Mouse (Mus musculus): ENCODE measurements around the gene Hoxd13.

The Hoxd13 gene

DNA sequence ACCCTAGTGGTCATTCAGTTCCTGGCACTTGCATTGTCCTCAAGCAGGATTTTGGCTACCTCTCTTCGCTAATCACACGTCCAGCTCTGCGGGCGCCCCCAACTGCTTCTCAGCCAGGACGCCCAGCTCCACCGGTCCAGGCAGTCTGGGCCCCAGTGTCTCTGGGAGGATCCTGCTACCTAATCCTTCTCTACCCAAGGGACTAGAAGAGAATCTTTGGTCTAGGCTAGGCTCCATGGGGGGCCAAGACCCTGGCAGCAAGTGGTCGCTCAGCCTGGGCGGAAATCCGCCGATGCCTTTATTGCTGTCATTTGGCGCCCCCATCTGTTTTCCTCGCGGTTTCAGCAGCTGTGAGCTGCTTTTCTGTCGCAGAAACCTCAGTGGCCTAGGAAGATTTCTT is 6.4 kb upstream of the Hoxd13 start:
- peak; percentile 50 for DNase-seq (ENCODE audit: low read depth, low spot score)

DNA sequence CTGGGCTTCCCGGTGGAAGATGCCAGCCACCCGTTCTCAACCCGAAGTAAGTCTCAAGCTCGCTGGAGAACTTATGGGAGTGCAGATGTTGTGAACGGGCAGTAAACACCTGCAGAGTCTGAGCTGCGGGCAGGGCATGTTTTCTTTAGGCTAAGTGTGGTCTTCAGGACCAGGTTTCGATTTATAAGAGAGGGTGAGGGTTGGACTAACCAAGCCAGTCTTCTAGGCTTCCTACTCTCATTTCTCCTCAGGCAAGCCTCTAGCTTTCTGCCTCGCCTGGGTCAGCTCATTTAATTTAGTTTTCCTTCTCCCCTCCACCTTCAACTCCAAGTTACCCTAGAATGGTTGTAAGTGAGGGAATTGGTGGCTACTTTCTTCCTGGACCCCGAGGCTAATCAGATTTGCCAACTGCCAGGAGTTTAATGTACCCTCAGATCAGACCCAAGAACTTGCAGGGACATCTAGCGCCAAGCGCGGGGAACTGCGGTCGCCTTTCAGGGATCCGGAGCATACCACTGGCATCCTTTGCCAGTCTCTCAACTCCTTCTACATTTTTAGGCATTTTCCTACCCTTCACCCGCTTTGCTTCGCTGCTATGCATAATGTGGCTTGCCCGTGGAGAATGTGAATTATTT is 4.7 kb upstream of the Hoxd13 start:
- DNase-seq (ENCODE audit: low read depth, low spot score) = peak; percentile 68

DNA sequence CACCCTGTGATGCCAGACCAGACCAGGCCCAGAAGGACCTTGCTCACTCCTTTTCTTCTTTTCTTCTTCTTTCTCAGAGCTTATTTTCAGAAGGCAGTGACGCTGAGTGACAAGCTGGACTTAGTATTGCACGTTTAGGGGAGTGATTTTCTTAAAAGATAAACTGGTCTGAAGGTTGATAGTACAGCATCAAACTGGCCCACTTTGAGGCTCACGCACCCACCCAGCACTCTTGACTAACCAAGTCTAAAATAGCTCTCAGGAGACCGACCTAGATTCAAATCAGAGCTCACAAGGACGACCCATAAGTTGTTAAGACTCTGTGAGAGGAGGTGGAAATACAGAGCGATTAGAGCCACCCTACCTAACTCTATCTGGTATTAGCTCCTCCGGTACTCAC is 1.7 kb upstream of the Hoxd13 start:
- no peak for DNase-seq (ENCODE audit: low read depth, low spot score)

DNA sequence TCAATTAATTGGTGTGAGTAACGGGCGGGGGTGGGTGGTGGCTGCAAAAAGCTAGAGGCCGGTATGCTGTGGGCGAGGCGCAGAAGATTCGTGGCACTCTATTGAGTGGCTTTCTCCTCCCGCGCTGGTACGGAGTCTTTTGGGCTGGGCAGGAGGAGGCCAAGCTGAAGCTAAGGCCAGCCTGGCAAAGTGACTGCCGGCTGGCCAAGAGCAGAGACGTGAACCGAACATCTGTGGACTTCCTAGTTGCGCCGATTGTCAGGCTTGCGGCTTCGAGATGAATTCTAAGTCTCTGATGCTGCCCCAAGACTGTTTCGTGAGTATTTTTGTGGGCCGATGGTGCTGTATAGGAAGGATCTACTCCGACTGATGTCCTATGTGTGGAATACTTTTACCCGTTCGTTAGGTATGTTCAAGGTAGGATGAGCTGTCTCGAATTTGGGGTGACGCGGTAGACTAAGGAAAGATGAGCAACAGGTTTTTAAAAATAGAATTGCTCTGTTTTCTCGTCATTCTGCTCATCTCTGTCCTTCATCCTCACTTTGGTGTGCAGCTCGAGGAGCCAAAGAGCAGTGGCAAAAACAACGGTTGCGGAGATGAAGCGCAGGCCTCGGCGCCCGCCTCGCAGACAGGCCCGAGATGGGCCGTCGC is 794 bp upstream of the Hoxd13 start:
- no peak for DNase-seq (ENCODE audit: low read depth, low spot score)

DNA sequence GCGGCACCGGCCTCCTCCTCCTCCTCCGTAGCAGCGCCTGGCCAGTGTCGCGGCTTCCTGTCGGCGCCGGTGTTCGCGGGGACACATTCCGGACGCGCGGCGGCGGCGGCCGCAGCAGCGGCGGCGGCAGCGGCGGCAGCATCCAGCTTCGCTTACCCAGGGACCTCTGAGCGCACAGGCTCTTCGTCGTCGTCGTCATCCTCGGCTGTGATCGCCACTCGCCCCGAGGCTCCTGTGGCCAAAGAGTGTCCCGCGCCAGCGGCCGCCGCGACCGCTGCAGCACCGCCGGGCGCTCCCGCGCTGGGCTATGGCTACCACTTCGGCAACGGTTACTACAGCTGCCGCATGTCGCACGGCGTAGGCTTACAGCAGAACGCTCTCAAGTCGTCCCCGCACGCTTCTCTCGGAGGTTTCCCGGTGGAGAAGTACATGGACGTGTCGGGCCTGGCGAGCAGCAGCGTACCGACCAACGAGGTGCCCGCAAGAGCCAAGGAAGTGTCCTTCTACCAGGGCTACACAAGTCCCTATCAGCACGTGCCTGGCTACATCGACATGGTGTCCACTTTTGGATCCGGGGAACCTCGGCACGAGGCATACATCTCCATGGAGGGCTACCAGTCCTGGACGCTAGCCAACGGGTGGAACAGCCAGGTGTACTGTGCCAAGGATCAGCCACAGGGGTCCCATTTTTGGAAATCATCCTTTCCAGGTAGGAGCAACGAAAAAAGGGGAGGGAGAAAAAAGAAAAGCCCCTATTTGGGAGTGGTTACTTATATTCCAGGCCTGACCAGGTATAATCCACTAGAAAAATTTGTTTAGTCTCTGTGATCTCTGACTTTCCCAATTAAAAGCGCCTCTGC is 490 bp downstream of the Hoxd13 start:
- no peak for DNase-seq (ENCODE audit: low read depth, low spot score)

DNA sequence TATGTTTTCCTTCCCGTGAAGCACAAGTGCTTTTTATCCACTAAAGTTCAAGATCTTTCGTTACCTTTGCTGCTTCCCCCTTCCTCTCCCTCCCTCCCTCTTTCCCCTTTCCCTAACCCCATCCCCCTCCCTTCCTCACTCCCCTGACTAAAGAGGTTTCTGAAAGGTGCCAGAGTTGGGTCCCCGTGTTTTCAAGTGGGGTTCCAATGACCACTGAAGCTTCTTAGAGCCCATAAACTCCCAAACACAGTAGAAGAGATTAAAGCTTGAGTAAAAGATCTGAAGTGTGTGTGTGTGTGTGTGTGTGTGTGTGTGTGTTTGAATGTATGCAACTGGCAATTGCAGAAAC is 1.1 kb downstream of the Hoxd13 start:
- no peak for DNase-seq (ENCODE audit: low read depth, low spot score)

DNA sequence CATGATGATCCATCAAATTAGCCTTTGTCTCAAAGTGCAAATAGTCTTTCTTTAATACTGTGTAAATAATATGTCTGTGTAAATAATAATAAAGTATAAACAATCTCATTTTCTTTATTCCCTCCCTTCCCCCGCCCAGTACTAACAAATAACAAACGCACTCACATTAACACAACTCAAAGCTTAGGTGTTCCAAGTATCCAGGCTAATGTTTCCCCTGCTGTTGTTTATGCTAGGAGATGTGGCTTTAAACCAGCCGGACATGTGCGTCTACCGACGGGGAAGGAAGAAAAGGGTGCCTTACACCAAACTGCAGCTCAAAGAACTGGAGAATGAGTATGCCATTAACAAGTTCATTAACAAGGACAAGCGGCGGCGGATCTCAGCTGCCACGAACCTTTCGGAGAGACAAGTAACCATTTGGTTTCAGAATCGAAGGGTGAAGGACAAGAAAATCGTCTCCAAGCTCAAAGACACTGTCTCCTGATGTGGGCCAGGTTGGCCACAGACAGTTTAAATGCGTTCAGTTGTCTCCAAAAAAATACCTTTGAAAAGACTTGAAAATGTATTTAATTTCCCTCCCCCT is 1.6 kb downstream of the Hoxd13 start:
- DNase-seq (ENCODE audit: low read depth, low spot score) = no peak

DNA sequence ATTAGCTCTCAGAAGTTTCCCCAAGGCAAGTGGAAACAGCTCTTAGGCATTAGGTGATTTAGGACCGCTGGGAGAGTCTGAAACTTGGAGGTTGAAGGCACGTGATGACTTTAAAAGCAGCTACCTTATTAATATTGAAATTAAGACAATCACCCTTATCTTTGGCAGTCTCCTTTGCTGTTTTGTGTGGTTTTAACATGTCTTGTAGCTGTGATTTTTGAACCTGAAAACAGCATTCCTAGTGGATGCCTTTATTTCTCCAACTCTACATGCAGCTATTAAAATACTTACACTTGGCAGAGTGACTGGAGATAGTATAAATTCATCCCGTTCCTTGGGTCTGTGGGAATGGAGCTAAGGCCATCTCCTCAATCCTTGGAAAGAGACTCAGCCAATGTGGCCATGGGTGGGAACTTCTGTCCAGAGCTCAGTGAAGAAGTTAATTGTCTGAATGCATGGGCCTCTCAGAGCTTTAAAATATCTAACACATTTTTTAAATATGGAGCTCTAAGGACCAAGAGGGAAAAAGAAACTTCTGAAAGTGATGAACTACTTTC is 2.6 kb downstream of the Hoxd13 start:
- no peak for DNase-seq (ENCODE audit: low read depth, low spot score)

DNA sequence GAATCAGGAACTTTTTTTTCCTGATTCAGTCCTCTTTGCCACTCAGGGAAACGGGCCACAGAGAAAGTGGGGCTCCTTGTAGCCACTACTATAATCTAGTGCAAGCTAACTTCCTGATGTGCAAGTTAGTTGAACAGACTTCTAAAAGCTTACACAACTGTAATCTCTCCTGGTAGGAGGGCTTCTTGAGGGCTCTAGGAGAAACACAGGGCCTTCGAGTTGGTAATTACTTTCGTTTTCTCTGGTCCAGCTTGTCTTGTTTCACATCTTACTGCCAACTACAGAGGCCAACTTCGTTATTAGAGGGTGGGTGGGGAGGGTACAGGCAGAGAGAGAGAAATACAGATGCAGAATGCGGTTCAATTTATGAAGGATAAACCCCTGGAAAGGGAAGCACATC is 3.7 kb downstream of the Hoxd13 start:
- no peak for DNase-seq (ENCODE audit: low read depth, low spot score)

DNA sequence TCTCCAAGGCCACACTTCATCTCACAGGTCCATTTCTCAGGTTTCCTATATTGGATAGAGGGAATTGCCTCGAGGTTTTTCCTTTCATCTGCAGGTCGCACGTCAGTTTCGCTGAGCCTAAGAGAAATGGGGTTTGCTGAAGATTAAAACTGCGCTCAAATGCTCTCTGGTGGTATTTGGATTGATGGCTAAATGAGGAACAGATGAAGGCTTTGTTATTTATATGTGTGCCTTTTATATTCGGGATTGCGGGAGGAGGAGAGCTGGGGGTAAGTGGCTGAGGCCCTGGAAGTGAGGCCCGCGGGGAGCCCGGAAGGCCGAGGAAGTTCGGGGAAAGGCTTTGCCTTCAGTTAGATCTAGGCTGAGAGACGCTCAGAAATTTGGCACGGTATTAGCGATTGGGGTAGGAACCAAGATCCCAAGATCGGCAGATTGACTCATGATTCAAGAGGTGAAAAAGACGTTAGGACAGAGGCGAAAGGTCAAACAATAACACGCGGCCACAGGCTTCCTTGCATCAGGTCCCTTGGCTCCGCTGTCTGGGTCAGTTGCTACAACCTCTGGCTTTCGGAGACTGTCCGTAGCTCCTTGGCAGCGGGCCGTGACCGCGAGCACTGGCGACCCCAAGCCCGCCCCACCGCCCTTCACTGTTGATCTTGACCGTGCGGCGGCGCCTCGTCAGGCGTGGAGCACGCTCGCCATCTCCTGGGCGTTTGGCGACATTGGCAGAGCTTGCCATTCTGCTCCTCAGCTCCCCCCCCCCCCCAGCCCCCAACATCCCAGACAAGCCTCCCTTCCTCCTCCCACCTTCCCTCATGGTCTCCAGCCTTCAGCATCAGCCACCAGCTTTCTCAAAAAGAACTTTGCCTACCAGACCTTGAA is 4.6 kb downstream of the Hoxd13 start:
- peak; percentile 49 for DNase-seq (ENCODE audit: low read depth, low spot score)

DNA sequence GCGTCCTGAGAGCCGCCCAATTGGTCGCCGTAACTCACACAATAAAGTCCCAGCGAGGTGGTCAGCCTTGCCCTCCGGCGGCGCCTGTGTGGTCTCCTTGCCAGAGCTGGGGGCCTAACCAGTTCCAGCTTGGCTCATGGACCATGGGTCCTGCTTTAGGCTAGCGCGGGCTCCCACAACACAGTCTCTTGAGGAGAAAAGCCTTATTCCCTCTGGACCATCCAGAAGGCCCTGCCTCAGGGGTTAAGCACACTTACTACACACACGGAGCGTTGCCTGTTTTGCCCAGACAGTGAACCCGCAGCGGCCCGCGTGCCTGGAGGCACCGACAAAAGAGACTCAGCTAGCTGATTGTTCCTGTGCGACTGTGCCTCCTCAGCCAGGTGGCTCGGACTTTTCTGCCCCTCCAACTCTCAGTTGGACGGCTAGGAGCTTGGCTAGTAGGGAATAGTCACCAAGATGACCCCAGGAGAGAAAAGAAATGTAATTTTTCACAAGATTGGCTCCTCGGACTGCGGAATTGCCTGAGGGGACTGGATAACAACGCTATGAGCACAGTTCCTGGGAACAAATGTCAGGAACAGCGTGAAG is 5.8 kb downstream of the Hoxd13 start:
- no peak for DNase-seq (ENCODE audit: low read depth, low spot score)

DNA sequence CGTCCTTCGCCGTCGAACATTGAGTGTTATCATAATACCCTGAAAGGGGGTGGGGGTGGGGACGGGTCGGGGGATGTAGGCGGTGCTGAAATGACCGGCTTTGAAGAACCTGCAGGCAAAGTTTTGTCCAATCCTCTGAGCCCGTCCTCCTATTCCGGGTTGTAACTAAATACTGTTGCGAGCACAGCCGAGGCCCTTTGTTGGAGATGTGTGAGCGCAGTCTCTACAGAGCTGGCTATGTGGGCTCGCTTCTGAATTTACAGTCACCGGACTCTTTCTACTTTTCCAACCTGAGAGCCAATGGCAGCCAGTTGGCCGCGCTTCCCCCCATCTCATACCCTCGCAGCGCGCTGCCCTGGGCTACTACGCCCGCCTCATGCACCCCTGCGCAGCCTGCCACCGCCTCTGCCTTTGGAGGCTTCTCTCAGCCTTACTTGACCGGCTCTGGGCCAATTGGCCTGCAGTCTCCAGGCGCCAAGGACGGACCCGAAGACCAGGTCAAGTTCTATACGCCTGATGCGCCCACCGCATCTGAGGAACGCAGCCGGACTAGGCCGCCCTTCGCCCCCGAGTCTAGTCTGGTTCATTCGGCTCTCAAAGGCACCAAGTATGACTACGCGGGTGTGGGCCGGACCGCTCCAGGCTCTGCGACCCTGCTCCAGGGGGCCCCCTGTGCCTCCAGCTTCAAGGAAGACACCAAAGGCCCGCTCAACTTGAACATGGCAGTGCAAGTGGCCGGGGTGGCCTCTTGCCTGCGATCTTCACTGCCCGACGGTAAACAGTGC is 7.0 kb downstream of the Hoxd13 start, which contains the start of gene Hoxd12:
TSS of gene Hoxd12 (plus strand) at position 133 of the 785 bp plus-strand sequence.
- DNase-seq (ENCODE audit: low read depth, low spot score) = no peak

DNA sequence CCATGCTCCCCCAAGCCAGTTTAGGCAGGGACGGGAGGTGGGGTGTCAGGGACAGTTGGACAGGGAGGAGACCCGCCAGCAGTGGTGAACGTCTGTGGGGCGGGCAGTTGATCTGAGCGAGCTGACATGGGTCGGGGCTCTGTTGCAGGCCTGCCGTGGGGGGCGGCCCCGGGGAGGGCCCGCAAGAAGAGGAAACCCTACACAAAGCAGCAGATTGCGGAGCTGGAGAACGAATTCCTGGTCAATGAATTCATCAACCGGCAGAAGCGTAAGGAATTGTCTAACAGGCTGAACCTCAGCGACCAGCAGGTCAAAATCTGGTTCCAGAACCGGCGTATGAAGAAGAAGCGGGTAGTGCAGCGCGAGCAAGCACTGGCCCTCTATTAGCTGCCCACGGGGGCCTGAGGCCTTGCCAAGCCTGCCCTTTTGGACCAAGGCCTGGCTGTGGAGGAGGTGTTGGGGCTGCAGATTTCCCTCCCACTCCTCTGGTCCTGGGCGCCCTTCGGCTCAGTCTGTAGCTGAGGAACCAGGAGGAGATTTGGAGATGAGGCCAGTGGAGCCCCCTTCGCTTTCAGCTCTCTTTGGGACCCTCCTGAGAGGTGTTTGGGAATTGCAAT is 7.7 kb downstream of the Hoxd13 start:
- no peak for DNase-seq (ENCODE audit: low read depth, low spot score)

DNA sequence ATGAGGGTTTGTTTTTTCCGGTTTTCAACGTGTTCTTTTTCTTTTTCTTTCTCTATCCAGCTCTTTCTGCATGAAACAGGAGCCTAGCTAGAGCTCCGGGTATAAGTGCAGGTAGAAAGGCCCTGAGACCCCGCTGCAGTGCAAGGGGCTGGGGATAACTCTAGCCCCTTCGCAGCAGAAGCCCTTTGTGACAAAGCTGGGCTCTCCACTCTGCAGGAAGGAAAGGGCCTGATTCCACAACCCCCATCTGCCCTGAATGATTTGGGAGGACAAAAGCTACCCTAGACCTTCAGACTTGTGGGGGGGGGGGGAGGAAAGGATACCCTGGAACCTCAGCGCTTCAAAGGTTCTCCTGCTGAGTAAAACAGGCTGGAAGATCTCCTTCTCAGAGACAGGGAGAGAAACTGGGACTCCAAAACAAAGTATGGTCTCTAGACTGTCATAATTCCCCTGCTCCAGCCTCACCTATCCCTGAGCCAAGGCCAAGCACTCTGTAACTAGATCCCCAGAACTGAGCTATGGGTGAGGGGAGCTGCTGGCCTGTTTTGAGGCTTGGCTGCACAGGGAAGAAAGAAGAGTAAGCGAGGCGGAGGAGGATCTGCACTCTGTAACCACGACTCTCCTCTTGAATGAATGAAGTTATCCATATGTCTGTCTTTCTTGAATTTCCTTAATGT is 8.4 kb downstream of the Hoxd13 start:
- DNase-seq (ENCODE audit: low read depth, low spot score) = no peak

DNA sequence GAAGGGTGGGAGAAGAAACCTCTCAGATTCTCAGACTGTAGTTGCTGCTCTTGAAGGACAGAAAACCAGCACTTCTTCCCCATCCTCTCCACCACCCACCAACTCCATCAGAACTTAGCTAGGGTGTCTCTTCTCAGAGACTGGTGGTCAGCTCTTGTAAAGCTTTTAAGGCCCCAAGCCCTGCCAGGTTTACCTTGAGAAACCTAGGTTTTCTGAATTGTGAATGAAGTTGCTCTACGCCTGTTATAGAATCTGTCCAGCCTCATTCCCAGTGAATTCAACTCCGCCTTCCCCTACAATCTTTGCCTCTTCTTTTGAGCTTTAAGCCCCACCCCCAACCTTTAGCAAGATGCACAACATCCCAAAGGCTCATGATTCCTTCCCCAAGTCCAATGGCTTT is 9.0 kb downstream of the Hoxd13 start:
- DNase-seq (ENCODE audit: low read depth, low spot score) = no peak

DNA sequence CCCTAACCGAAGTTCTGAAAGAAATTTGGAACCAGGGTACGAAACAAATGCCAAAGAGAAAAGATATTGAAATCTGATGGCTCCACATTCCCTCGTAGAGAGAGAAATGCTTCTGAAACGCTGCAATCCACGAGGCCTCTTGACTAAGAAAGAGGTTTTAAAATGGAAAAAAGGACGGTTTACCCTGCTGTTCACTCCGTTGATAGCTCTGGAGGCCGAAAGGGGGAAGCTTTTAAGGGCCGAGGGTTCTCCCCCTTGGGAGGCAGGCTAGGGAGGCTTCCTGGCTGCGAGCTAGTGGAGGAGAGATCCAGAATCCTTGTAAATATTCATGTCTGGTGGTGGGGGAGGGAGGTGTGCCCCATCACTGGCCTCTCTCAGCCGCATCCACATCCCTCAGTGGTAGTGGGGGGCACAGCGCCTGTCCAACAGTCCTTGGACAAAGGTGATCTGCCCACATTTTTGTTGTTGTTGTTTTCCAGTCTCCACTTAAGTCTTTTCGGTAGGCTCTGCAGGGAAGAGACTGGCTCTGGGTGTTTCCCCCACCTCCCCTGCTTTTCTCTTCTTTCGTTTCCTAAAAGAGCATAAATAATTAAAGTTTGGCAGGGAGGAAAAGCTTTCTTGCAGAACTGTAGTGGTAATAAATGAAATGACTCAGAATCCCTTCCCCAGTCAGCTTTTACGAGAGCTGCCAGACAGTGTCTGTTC is 10.9 kb downstream of the Hoxd13 start, which contains the start of gene Hoxd11:
TSS of gene Hoxd11 (plus strand) at position 667 of the 705 bp plus-strand sequence.
- DNase-seq (ENCODE audit: low read depth, low spot score) = no peak

DNA sequence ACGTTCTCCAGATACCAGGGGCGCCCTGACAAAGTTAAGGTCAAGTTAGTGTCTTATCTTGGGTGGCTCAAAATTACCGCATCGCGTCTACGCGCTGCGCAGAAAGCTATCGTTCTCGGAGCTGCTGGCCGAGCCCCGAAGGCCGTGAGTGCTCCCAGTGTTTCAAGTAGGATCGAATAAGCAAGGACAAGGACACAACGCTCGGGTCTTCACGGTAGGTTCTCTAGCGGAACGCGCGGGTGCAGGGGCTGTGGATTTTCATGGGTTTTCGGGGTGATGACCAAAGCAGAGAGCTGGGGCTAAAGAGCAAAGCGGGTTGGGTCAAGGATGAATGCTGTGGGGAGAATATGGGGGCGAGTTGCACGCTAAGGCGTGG is 11.5 kb downstream of the Hoxd13 start:
- no peak for DNase-seq (ENCODE audit: low read depth, low spot score)

DNA sequence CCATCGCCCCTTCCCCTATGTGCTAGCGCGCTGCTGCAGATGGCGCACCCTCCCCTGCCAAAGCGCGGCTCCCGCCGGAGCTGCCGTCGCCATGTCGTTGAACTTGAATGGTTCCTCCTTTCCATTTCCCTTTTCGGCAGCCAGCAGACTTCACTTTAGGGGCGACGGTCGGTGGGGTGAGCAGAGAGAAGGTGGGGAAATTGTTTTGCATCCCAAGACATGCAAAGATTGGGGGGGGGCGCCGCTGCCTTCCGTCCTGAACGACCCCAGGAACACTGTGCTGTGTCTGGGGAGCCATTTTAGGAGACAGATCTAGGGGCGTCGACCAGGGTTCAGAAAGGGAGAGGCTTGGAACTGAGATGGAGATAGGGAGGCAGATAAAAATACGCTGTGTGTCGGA is 11.9 kb downstream of the Hoxd13 start:
- DNase-seq (ENCODE audit: low read depth, low spot score) = no peak
